Mouse (Mus musculus) myocyte (in vitro differentiated cells): ENCODE measurements at regions not wholly inside any gene's neighbourhood (a gene's known extent, or its start where the extent isn't known, plus 50 kb on each side); places are given as distances from the start of the nearest gene placed in this dataset.

Experiments used
- H3K27me3 ChIP-seq: one replicate; pipeline ENCODE4 v1.6.1; 2011; ENCODE audit not compliant: control insufficient read depth, insufficient read depth, insufficient read length
- H3K36me3 ChIP-seq: one replicate; pipeline ENCODE4 v1.6.1; 2011; ENCODE audit not compliant: control insufficient read depth, insufficient read depth
- H3K4me2 ChIP-seq: one replicate; pipeline ENCODE4 v1.6.1; 2011; ENCODE audit warnings: low read depth, control low read depth
- H3K4me3 ChIP-seq: one replicate; pipeline ENCODE4 v1.5.1; 2011; ENCODE audit warnings: mild to moderate bottlenecking, control low read depth, moderate library complexity
- H3K79me2 ChIP-seq: one replicate; pipeline ENCODE4 v1.6.1; 2011; ENCODE audit not compliant: control insufficient read depth, insufficient read depth
- H3ac ChIP-seq: one replicate; pipeline ENCODE4 v1.6.1; 2011; ENCODE audit not compliant: control insufficient read depth, insufficient read length
- CEBPB ChIP-seq: IDR thresholded peaks from 2 replicates; pipeline ENCODE4 v1.6.1; 2011; ENCODE audit warnings: mild to moderate bottlenecking, moderate library complexity; ENCODE audit not compliant: poor library complexity, insufficient read depth, severe bottlenecking
- E2F4 ChIP-seq: IDR thresholded peaks from one replicate; pipeline ENCODE4 v1.6.1; 2011; ENCODE audit warnings: mild to moderate bottlenecking, control low read depth, moderate library complexity; ENCODE audit not compliant: insufficient read depth
- MAX ChIP-seq: IDR thresholded peaks from one replicate; pipeline ENCODE4 v1.6.1; 2011; ENCODE audit warnings: low read depth, mild to moderate bottlenecking, control low read depth
- MYOD1 ChIP-seq, 3 experiments: IDR thresholded peaks; one replicate each; pipeline ENCODE4 v1.6.1; 2011; ENCODE audit warnings: control low read depth in 2 of 3, low read depth in 2 of 3, mild to moderate bottlenecking in 2 of 3, moderate library complexity in 1 of 3; ENCODE audit not compliant: insufficient read length in 2 of 3, control insufficient read depth in 1 of 3
- MYOG ChIP-seq, 3 experiments: IDR thresholded peaks; one replicate each; pipeline ENCODE4 v1.6.1; 2011; ENCODE audit warnings: control low read depth in 2 of 3, low read depth in 2 of 3, mild to moderate bottlenecking in 2 of 3; ENCODE audit not compliant: insufficient read length in 2 of 3, control insufficient read depth in 1 of 3, insufficient read depth in 1 of 3
- POLR2A ChIP-seq: IDR thresholded peaks from one replicate; pipeline ENCODE4 v1.6.1; 2011; ENCODE audit warnings: low read depth, mild to moderate bottlenecking, control low read depth, moderate library complexity; ENCODE audit not compliant: insufficient read length
- POLR2AphosphoS2 ChIP-seq: IDR thresholded peaks from one replicate; pipeline ENCODE4 v1.6.1; 2011; ENCODE audit warnings: low read depth, control low read depth; ENCODE audit not compliant: insufficient read length
- REST ChIP-seq: IDR thresholded peaks from one replicate; pipeline ENCODE4 v1.6.1; 2011; ENCODE audit warnings: mild to moderate bottlenecking, control low read depth, moderate library complexity; ENCODE audit not compliant: insufficient read depth, insufficient read length
- SRF ChIP-seq: IDR thresholded peaks from one replicate; pipeline ENCODE4 v1.6.1; 2011; ENCODE audit warnings: low read depth; ENCODE audit not compliant: control insufficient read depth, insufficient read length
- TCF12 ChIP-seq: IDR thresholded peaks from one replicate; pipeline ENCODE4 v1.6.1; 2011; ENCODE audit warnings: mild to moderate bottlenecking, control low read depth; ENCODE audit not compliant: poor library complexity, insufficient read depth, severe bottlenecking
- TCF3 ChIP-seq: IDR thresholded peaks from one replicate; pipeline ENCODE4 v1.6.1; 2011; ENCODE audit warnings: low read depth, control low read depth; ENCODE audit not compliant: insufficient read length
- USF1 ChIP-seq: IDR thresholded peaks from one replicate; pipeline ENCODE4 v1.6.1; 2011; ENCODE audit warnings: low read depth, mild to moderate bottlenecking, control low read depth, moderate library complexity

GRCm38 (mm10) chr7:64003904-64004303 lies 65.2 kb upstream of the Klf13 start:
- Histone ChIP-seq H3K4me3 (no peak overlapping the region), H3K36me3 (no peaks in the 10 kb centered on the region), H3K4me2 (no peak overlapping the region), H3K79me2 (no peaks in the 10 kb centered on the region), H3ac (no peak overlapping the region), H3K27me3 (no peaks in the 10 kb centered on the region)
- no peak for TF ChIP-seq TCF3
- no peak for TF ChIP-seq E2F4
- no peak for TF ChIP-seq MYOG (IDR thresholded peaks at IDR 0.05; ENCODE audit: control insufficient read depth in 1 of 3, insufficient read depth in 1 of 3, insufficient read length in 2 of 3, low read depth in 2 of 3)
- no peak for TF ChIP-seq POLR2A
- no peak for TF ChIP-seq TCF12
- TF ChIP-seq MAX: no peak
- no peak for TF ChIP-seq POLR2AphosphoS2
- TF ChIP-seq MYOD1 (IDR thresholded peaks at IDR 0.05; ENCODE audit: control insufficient read depth in 1 of 3, insufficient read length in 2 of 3, low read depth in 2 of 3): no peak
- no peak for TF ChIP-seq USF1
- no peak for TF ChIP-seq SRF
- TF ChIP-seq REST: no peak
- TF ChIP-seq CEBPB: no peak

GRCm38 (mm10) chr7:64001611-64002111 lies 62.9 kb upstream of the Klf13 start:
- Histone ChIP-seq H3K79me2 (no peaks in the 10 kb centered on the region), H3K4me2 (no peak overlapping the region)
- no peak for TF ChIP-seq POLR2AphosphoS2

GRCm38 (mm10) chr7:63998995-63999960 lies 60.6 kb upstream of the Klf13 start:
- Histone ChIP-seq H3K36me3 (no peaks in the 10 kb centered on the region), H3K27me3 (no peaks in the 10 kb centered on the region), H3ac (no peak overlapping the region), H3K79me2 (no peaks in the 10 kb centered on the region), H3K4me3 (no peak overlapping the region), H3K4me2 (no peak overlapping the region)
- TF ChIP-seq SRF (no peak), MYOD1 (IDR thresholded peaks at IDR 0.05; ENCODE audit: control insufficient read depth in 1 of 3, insufficient read length in 2 of 3, low read depth in 2 of 3) (peak in 1 of 3 experiments; percentile 46), MYOG (IDR thresholded peaks at IDR 0.05; ENCODE audit: control insufficient read depth in 1 of 3, insufficient read depth in 1 of 3, insufficient read length in 2 of 3, low read depth in 2 of 3) (peak in 1 of 3 experiments; percentile 41), REST (no peak), POLR2A (no peak), CEBPB (no peak), MAX (no peak), POLR2AphosphoS2 (no peak), TCF3 (no peak)

More at GRCm38 (mm10) chr7:64001611-64002111, 62.9 kb upstream of the Klf13 start:
- Histone ChIP-seq H3ac (no peak overlapping the region), H3K27me3 (no peaks in the 10 kb centered on the region), H3K36me3 (no peaks in the 10 kb centered on the region), H3K4me3 (no peak overlapping the region)

- no peak overlapping the region for H3ac ChIP-seq
- H3K79me2 ChIP-seq: no peaks in the 10 kb centered on the region
- H3K27me3 ChIP-seq: no peaks in the 10 kb centered on the region
- H3K36me3 ChIP-seq: no peaks in the 10 kb centered on the region
- H3K4me3 ChIP-seq: no peak overlapping the region
- TF ChIP-seq REST (no peak), MAX (no peak), E2F4 (no peak), POLR2A (no peak), POLR2AphosphoS2 (no peak), SRF (no peak), CEBPB (no peak), TCF12 (no peak), MYOD1 (IDR thresholded peaks at IDR 0.05; ENCODE audit: control insufficient read depth in 1 of 3, insufficient read length in 2 of 3, low read depth in 2 of 3) (no peak), TCF3 (no peak), MYOG (IDR thresholded peaks at IDR 0.05; ENCODE audit: control insufficient read depth in 1 of 3, insufficient read depth in 1 of 3, insufficient read length in 2 of 3, low read depth in 2 of 3) (no peak), USF1 (no peak)
- H3K4me2 ChIP-seq: no peak overlapping the region
Measured at GRCm38 (mm10) chr7:63997997-63998396, 59.3 kb upstream of the Klf13 start.
